Mouse (Mus musculus): ENCODE measurements at regions not wholly inside any gene's neighbourhood (a gene's known extent, or its start where the extent isn't known, plus 50 kb on each side); places are given as distances from the start of the nearest gene placed in this dataset.

- H3K27me3 ChIP-seq (ENCODE audit: control insufficient read depth, insufficient read depth, low read length), result no peaks in the 10 kb centered on the region
- TF ChIP-seq CTCF (IDR thresholded peaks at IDR 0.05; ENCODE audit: borderline replicate concordance, control insufficient read depth, extremely low read depth, insufficient read depth, low read length, poor library complexity) (no peak), POLR2A (IDR thresholded peaks at IDR 0.05; ENCODE audit: control insufficient read depth, extremely low read depth, insufficient read depth, low read length, poor library complexity) (no peak)
- H3K36me3 ChIP-seq (ENCODE audit: control insufficient read depth, insufficient read depth, low read length), result no peaks in the 10 kb centered on the region
- WGBS, result 44% methylated on average over 1 of the region's 1 CpGs
- DNase-seq, result no peak
- no peak overlapping the region for H3K4me3 ChIP-seq (ENCODE audit: control insufficient read depth, insufficient read depth, low read length)
- no peaks in the 10 kb centered on the region for H3K4me1 ChIP-seq (replicated peaks; ENCODE audit: control insufficient read depth, insufficient read depth, low read length)
- H3K27ac ChIP-seq (ENCODE audit: control insufficient read depth, insufficient read depth, low read length), result no peak overlapping the region
Observed at GRCm38 (mm10) chr16:5480148-5480547, 224.4 kb upstream of the Eef2kmt start.

GRCm38 (mm10) chr16:5478970-5479369 is 223.2 kb upstream of the Eef2kmt start:
- Histone ChIP-seq H3K36me3 (ENCODE audit: control insufficient read depth, insufficient read depth, low read length) (no peaks in the 10 kb centered on the region), H3K4me3 (ENCODE audit: control insufficient read depth, insufficient read depth, low read length) (no peak overlapping the region), H3K27me3 (ENCODE audit: control insufficient read depth, insufficient read depth, low read length) (no peaks in the 10 kb centered on the region), H3K4me1 (replicated peaks; ENCODE audit: control insufficient read depth, insufficient read depth, low read length) (no peaks in the 10 kb centered on the region), H3K27ac (ENCODE audit: control insufficient read depth, insufficient read depth, low read length) (no peak overlapping the region)
- no peak for DNase-seq
- no peak for TF ChIP-seq POLR2A (IDR thresholded peaks at IDR 0.05; ENCODE audit: control insufficient read depth, extremely low read depth, insufficient read depth, low read length, poor library complexity)
- no peak for TF ChIP-seq CTCF (IDR thresholded peaks at IDR 0.05; ENCODE audit: borderline replicate concordance, control insufficient read depth, extremely low read depth, insufficient read depth, low read length, poor library complexity)

- WGBS, result 33% methylated on average over 5 of the region's 5 CpGs
- DNase-seq, result peak; percentile 54
Observed at GRCm38 (mm10) chr16:5471321-5471720, 215.5 kb upstream of the Eef2kmt start.

GRCm38 (mm10) chr16:5467587-5467986 is 211.8 kb upstream of the Eef2kmt start:
- Histone ChIP-seq H3K27ac (ENCODE audit: control insufficient read depth, insufficient read depth, low read length) (no peak overlapping the region), H3K36me3 (ENCODE audit: control insufficient read depth, insufficient read depth, low read length) (no peaks in the 10 kb centered on the region), H3K27me3 (ENCODE audit: control insufficient read depth, insufficient read depth, low read length) (no peaks in the 10 kb centered on the region), H3K4me1 (replicated peaks; ENCODE audit: control insufficient read depth, insufficient read depth, low read length) (peaks cover 4% of the 10 kb centered on the region; the same call in 1 of the 2 replicates), H3K4me3 (ENCODE audit: control insufficient read depth, insufficient read depth, low read length) (no peak overlapping the region)
- peak; percentile 45 for DNase-seq
- TF ChIP-seq CTCF (IDR thresholded peaks at IDR 0.05; ENCODE audit: borderline replicate concordance, control insufficient read depth, extremely low read depth, insufficient read depth, low read length, poor library complexity) (peak; percentile 43; the same call in 1 of the 2 replicates), POLR2A (IDR thresholded peaks at IDR 0.05; ENCODE audit: control insufficient read depth, extremely low read depth, insufficient read depth, low read length, poor library complexity) (no peak)
- WGBS, result 5% methylated on average over 3 of the region's 3 CpGs

More at GRCm38 (mm10) chr16:5471321-5471720, 215.5 kb upstream of the Eef2kmt start:
- Histone ChIP-seq H3K27me3 (ENCODE audit: control insufficient read depth, insufficient read depth, low read length) (no peaks in the 10 kb centered on the region), H3K4me3 (ENCODE audit: control insufficient read depth, insufficient read depth, low read length) (no peak overlapping the region), H3K4me1 (replicated peaks; ENCODE audit: control insufficient read depth, insufficient read depth, low read length) (peaks cover 6% of the 10 kb centered on the region; the same call in 1 of the 2 replicates), H3K27ac (ENCODE audit: control insufficient read depth, insufficient read depth, low read length) (no peak overlapping the region), H3K36me3 (ENCODE audit: control insufficient read depth, insufficient read depth, low read length) (no peaks in the 10 kb centered on the region)
- TF ChIP-seq CTCF (IDR thresholded peaks at IDR 0.05; ENCODE audit: borderline replicate concordance, control insufficient read depth, extremely low read depth, insufficient read depth, low read length, poor library complexity), result no peak
- TF ChIP-seq POLR2A (IDR thresholded peaks at IDR 0.05; ENCODE audit: control insufficient read depth, extremely low read depth, insufficient read depth, low read length, poor library complexity), result no peak

- Histone ChIP-seq H3K4me1 (replicated peaks; ENCODE audit: control insufficient read depth, insufficient read depth, low read length) (peaks cover 4% of the 10 kb centered on the region; the same call in 1 of the 2 replicates), H3K27me3 (ENCODE audit: control insufficient read depth, insufficient read depth, low read length) (no peaks in the 10 kb centered on the region), H3K4me3 (ENCODE audit: control insufficient read depth, insufficient read depth, low read length) (no peak overlapping the region), H3K27ac (ENCODE audit: control insufficient read depth, insufficient read depth, low read length) (no peak overlapping the region), H3K36me3 (ENCODE audit: control insufficient read depth, insufficient read depth, low read length) (no peaks in the 10 kb centered on the region)
- TF ChIP-seq POLR2A (IDR thresholded peaks at IDR 0.05; ENCODE audit: control insufficient read depth, extremely low read depth, insufficient read depth, low read length, poor library complexity) (no peak), CTCF (IDR thresholded peaks at IDR 0.05; ENCODE audit: borderline replicate concordance, control insufficient read depth, extremely low read depth, insufficient read depth, low read length, poor library complexity) (no peak)
- 76% methylated on average over 2 of the region's 2 CpGs for WGBS
- no peak for DNase-seq
Observed at GRCm38 (mm10) chr16:5466760-5467159, 211.0 kb upstream of the Eef2kmt start.

GRCm38 (mm10) chr16:5455352-5455965 is 199.7 kb upstream of the Eef2kmt start:
- Histone ChIP-seq H3K36me3 (ENCODE audit: control insufficient read depth, insufficient read depth, low read length) (no peaks in the 10 kb centered on the region), H3K27ac (ENCODE audit: control insufficient read depth, insufficient read depth, low read length) (no peak overlapping the region; the same call in 1 of the 2 replicates), H3K4me3 (ENCODE audit: control insufficient read depth, insufficient read depth, low read length) (no peak overlapping the region), H3K4me1 (replicated peaks; ENCODE audit: control insufficient read depth, insufficient read depth, low read length) (peaks cover 36% of the 10 kb centered on the region), H3K27me3 (ENCODE audit: control insufficient read depth, insufficient read depth, low read length) (no peaks in the 10 kb centered on the region)
- TF ChIP-seq POLR2A (IDR thresholded peaks at IDR 0.05; ENCODE audit: control insufficient read depth, extremely low read depth, insufficient read depth, low read length, poor library complexity), result no peak
- TF ChIP-seq CTCF (IDR thresholded peaks at IDR 0.05; ENCODE audit: borderline replicate concordance, control insufficient read depth, extremely low read depth, insufficient read depth, low read length, poor library complexity), result no peak
- DNase-seq, result no peak
- WGBS, result 37% methylated on average over 5 of the region's 5 CpGs
